Mouse (Mus musculus): ENCODE measurements around the gene Snai3. TPM values are rescaled to one million over a fixed set of nuclear protein-coding genes. Genes with fewer than 3 reads are reported as not detected.

The Snai3 gene
- total RNA-seq, 2 experiments from 2014 or later, result 1.0 to 1.6 TPM

DNA sequence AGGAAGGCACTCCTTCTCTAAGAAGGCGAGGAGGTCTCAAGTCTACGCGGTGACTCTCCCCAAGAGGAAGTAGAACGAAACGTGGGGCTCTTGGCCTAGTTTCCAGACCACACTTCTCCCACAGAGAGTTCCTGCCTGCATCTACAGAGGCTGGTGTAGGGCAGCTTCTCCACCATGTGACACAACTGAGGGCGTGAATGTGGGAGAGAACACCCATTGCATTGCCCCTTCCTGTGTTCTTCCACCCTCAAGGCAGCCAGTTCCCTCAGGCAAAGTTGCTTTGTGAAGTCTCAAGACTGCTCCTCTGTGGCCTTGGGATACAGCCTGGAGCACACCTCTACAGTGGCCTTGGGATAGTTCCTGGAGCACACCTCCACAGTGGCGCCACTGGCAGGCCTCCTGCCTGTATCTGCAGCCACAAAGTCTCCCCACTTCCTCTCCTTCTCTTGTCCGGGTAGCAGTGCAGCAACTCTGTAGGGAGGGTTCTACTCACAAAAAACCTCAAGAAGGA lies 13.4 kb upstream of the Snai3 start:
- no peak for DNase-seq (ENCODE audit: extremely low spot score in 1 of 2, low spot score in 2 of 2)
- H3K4me3 ChIP-seq, result peak overlapping the region; percentile 91; the same call in 1 of the 2 replicates
- H3K27ac ChIP-seq, result peak overlapping the region; percentile 15; the same call in 1 of the 2 replicates
- intact Hi-C loops (cut with DNase I), result loop anchor here (10.0 kb wide), 1 partner anchor 189 kb away; the partner anchor contains the start of gene Zfpm1
- TF ChIP-seq CTCF (IDR thresholded peaks at IDR 0.05), result no peak

- DNase-seq (ENCODE audit: extremely low spot score in 1 of 2, low spot score in 2 of 2), result no peak
- intact Hi-C loops (cut with DNase I), result loop anchor here (10.0 kb wide), 1 partner anchor 186 kb away; the partner anchor contains the start of gene Zfpm1
- no peak for TF ChIP-seq CTCF (IDR thresholded peaks at IDR 0.05)
These were observed 10.2 kb upstream of the Snai3 start for GRCm38 (mm10) chr8:122470691-122471090.

GRCm38 (mm10) chr8:122469965-122470364 lies 9.4 kb upstream of the Snai3 start:
- no peak for TF ChIP-seq CTCF (IDR thresholded peaks at IDR 0.05)
- no peak for DNase-seq (ENCODE audit: extremely low spot score in 1 of 2, low spot score in 2 of 2)
- Histone ChIP-seq H3K4me3 (no peak overlapping the region), H3K27ac (no peak overlapping the region)
- intact Hi-C loops (cut with DNase I), result loop anchor here (10.0 kb wide), 1 partner anchor 185 kb away; the partner anchor contains the start of gene Zfpm1

More at GRCm38 (mm10) chr8:122470691-122471090, 10.2 kb upstream of the Snai3 start:
- Histone ChIP-seq H3K27ac (no peak overlapping the region), H3K4me3 (no peak overlapping the region)

DNA sequence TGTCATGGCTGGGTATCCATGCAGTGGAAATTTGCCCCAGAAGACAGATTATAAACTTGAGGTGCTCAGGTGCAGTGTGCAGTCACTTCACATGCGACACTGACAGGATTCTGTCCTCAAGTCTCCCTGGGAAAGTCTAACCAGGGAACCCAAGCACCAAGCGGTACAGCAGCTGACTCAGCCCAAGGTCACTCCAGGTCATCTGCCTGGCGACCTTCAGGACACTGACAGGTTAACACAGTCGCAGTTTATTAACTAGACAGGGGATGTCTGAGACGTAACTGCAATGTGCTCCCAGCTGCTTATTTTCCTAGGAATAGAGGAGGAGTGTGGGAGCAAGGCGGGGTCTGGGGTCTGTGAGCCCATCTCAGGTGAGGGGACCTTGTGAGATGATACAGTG lies 8.9 kb upstream of the Snai3 start:
- Histone ChIP-seq H3K27ac (no peak overlapping the region), H3K4me3 (no peak overlapping the region)
- no peak for DNase-seq (ENCODE audit: extremely low spot score in 1 of 2, low spot score in 2 of 2)
- TF ChIP-seq CTCF (IDR thresholded peaks at IDR 0.05), result no peak
- intact Hi-C loops (cut with DNase I), result no loop called here

DNA sequence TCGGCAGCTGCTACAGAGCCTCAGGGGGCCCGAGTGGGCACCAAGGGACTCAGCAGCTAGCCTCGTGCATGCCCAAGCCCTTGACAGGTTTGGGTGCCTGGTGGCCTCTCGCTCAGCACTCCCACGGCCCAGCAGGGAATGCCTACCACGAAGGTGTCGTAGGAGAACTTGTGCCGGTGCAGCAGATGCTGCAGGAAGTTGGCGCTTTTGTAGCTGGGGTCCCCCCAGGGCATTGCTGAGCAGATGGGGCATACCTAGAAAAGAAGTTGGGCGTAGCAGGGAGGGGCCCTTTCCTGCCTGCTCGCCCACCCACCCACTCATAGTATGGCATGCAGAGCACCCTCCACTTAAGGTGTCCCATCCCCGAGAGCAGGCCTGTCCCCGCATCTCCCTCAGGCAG lies 7.3 kb upstream of the Snai3 start:
- no peak for DNase-seq (ENCODE audit: extremely low spot score in 1 of 2, low spot score in 2 of 2)
- intact Hi-C loops (cut with DNase I), result no loop called here
- no peak for TF ChIP-seq CTCF (IDR thresholded peaks at IDR 0.05)
- H3K4me3 ChIP-seq, result no peak overlapping the region
- H3K27ac ChIP-seq, result peak overlapping the region; percentile 61

DNA sequence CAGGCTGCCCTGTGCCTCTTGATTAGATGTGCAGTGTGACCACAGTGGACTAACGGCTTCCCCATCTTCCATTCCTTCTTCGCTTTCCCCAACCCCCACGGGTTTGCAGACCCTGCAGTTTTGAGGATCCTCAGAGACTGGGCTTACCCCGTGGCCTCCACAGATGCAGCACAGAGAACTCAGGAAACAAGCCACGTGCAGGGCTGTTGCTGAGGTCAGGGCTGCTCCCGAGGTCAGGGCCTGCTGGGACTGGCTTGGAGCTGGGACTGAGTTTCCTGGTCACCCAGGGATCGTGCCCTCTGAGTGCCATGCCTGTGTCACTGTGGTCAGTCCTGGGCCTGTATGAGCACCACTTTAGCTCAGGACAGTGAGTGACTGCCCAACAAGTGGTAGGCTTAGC lies 4.5 kb upstream of the Snai3 start:
- H3K4me3 ChIP-seq, result no peak overlapping the region
- intact Hi-C loops (cut with DNase I), result loop anchor here (5.0 kb wide), 1 partner anchor 202 kb away; no protein-coding TSS in a partner anchor
- TF ChIP-seq CTCF (IDR thresholded peaks at IDR 0.05), result no peak
- no peak for DNase-seq (ENCODE audit: extremely low spot score in 1 of 2, low spot score in 2 of 2)
- H3K27ac ChIP-seq, result no peak overlapping the region

GRCm38 (mm10) chr8:122463651-122464640 lies 3.4 kb upstream of the Snai3 start:
- Histone ChIP-seq H3K4me3 (no peak overlapping the region), H3K27ac (no peak overlapping the region)
- no peak for DNase-seq (ENCODE audit: extremely low spot score in 1 of 2, low spot score in 2 of 2)
- no peak for TF ChIP-seq CTCF (IDR thresholded peaks at IDR 0.05)
- intact Hi-C loops (cut with DNase I), result loop anchor here (5.0 kb wide), 1 partner anchor 203 kb away; no protein-coding TSS in a partner anchor

DNA sequence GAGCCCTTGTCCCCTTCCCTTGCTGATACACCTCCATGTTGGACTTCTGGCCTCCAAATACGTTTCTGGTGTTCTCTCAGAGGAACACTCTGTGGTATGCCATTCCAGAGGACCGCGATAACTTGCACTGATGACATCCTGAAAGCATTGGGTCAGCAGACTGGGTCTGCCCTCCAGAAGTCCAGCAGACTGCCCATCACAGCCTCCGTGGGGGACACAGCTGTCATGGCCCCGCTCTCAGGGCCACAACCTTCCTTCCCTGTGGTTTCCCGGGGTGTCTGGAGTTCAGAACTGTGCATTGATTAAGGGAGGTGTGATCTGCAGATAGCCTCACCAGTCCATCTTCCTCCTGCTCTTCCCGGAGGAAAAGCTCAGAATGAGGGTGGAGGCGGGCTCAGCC lies 2.0 kb upstream of the Snai3 start:
- no peak for DNase-seq (ENCODE audit: extremely low spot score in 1 of 2, low spot score in 2 of 2)
- intact Hi-C loops (cut with DNase I), result loop anchor here (5.0 kb wide), 1 partner anchor 205 kb away; no protein-coding TSS in a partner anchor
- TF ChIP-seq CTCF (IDR thresholded peaks at IDR 0.05), result no peak
- no peak overlapping the region for H3K4me3 ChIP-seq
- H3K27ac ChIP-seq, result peak overlapping the region; percentile 38

GRCm38 (mm10) chr8:122461473-122462148 lies 1.1 kb upstream of the Snai3 start:
- intact Hi-C loops (cut with DNase I), result loop anchor here (1.0 to 5.0 kb wide), 2 partner anchors 14 to 206 kb away; no protein-coding TSS in a partner anchor
- H3K27ac ChIP-seq, result peak overlapping the region; percentile 78
- no peak for TF ChIP-seq CTCF (IDR thresholded peaks at IDR 0.05)
- H3K4me3 ChIP-seq, result no peak overlapping the region
- peak; percentile 68 to 74 for DNase-seq (ENCODE audit: extremely low spot score in 1 of 2, low spot score in 2 of 2)

DNA sequence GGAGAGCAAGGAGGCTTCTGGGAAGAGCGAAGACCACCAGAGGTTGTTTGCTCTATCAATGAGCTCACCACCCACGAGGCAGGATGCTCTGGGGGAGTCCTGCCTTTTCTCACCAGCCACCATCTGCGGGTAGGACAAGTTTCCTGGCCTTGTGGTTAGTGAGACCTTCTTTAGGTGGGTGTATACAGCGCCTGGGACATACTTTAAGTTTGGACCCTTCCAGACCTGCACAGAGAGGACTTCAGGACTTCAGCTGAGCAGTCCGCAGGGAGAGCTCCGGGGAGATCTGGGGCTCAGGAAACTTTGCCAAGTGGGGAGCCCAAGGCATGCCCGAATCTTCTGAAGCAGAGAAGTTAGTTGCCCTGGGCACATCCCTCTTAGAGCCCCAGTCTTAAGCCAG lies 543 bp downstream of the Snai3 start:
- Histone ChIP-seq H3K4me3 (peak overlapping the region; percentile 42), H3K27ac (peak overlapping the region; percentile 78)
- intact Hi-C loops (cut with DNase I), result loop anchor here (5.0 kb wide), 1 partner anchor 207 kb away; no protein-coding TSS in a partner anchor
- no peak for TF ChIP-seq CTCF (IDR thresholded peaks at IDR 0.05)
- DNase-seq (ENCODE audit: extremely low spot score in 1 of 2, low spot score in 2 of 2), result no peak

GRCm38 (mm10) chr8:122459218-122459900 lies 1.2 kb downstream of the Snai3 start:
- DNase-seq (ENCODE audit: extremely low spot score in 1 of 2, low spot score in 2 of 2), result no peak
- Histone ChIP-seq H3K27ac (no peak overlapping the region), H3K4me3 (no peak overlapping the region)
- intact Hi-C loops (cut with DNase I), result no loop called here
- peak; percentile 45 for TF ChIP-seq CTCF (IDR thresholded peaks at IDR 0.05)

Data from left cerebral cortex, adult 2 months (tissue).